Mouse (Mus musculus) brain, embryonic 14.5 days (tissue): ENCODE data around the gene Agmo.

Experiments used
- CTCF ChIP-seq: fragments of 200-500 bp; IDR thresholded peaks from 2 replicates; pipeline ENCODE4 v1.5.1; 2012; ENCODE audit warnings: inconsistent platforms, mild to moderate bottlenecking, moderate library complexity, borderline replicate concordance; ENCODE audit not compliant: insufficient read depth, insufficient read length; ENCODE audit errors: extremely low read depth
- POLR2A ChIP-seq: fragments of 200-500 bp; IDR thresholded peaks from 2 replicates; pipeline ENCODE4 v1.6.1; 2012; ENCODE audit warnings: mild to moderate bottlenecking, inconsistent platforms, borderline replicate concordance; ENCODE audit not compliant: poor library complexity, insufficient read depth, insufficient read length, severe bottlenecking; ENCODE audit errors: extremely low read depth

GRCm38 (mm10) chr12:37273964-37274657 lies 32.7 kb downstream of the Agmo start:
- no peak for TF ChIP-seq CTCF
- no peak for TF ChIP-seq POLR2A
